Comparison of ENCODE assay signal across 9 mouse cellular contexts in the genomic region with DNA sequence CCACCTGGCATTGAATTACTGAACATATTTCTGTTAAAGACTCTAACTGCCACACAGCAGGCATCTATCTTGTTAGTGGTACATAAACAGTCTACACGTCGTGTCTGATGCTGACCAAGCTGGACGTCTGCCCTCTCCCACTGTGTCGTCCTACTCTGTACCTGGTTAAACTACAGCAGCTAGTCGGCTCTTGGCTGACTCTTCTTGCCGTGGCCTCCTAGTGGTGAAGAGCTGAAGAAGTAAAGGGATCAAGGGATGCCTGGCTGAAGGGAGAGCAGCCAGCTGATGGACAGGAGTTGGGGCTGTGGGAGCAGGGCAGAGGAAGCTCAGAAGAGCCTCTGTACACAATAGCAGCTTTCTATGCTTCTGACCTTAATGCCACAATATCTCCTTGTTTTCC. TPM values are rescaled to one million over a fixed set of nuclear protein-coding genes. Genes with fewer than 3 reads are reported as not detected.
A peak's percentile ranks its signal among the peaks of the same experiment; 100 is the strongest.
DNase-seq lines count a peak whose midpoint lies in the region; ATAC-seq and TF ChIP-seq lines count a peak whose summit lies in the region.
"Had no signal": no experiment of that assay in that cellular context is flagged by ENCODE, and none has a peak within 500 bp of the region (broad histone marks: within the 10 kb centered on the region; RNA-seq: fewer than 3 reads in every experiment).

No protein-coding gene starts in this region.

- ATAC-seq in CD4-positive, CD25-positive, alpha-beta regulatory T cell, adult 4 months = peak; percentile 43
- ATAC-seq in hindbrain, postnatal 0 days = no peak

- no peaks in the 10 kb centered on the region for H3K36me3 ChIP-seq in hindbrain, postnatal 0 days (ENCODE audit: insufficient read depth, low read length)
- H3K36me3 ChIP-seq: embryonic facial prominence, embryonic 13.5 days; limb, embryonic 15.5 days had no signal

- peak; percentile 67 for TF ChIP-seq CTCF in hindbrain, postnatal 0 days (IDR thresholded peaks at IDR 0.05; ENCODE audit: low read depth)

- no peak overlapping the region for H3K4me3 ChIP-seq in hindbrain, postnatal 0 days (ENCODE audit: low read length)
- H3K4me3 ChIP-seq: embryonic facial prominence, embryonic 13.5 days; limb, embryonic 15.5 days had no signal

- H3K4me1 ChIP-seq in hindbrain, postnatal 0 days (ENCODE audit: insufficient read depth, low read length) = no peaks in the 10 kb centered on the region
- H3K4me1 ChIP-seq: embryonic facial prominence, embryonic 13.5 days; limb, embryonic 15.5 days had no signal

- H3K9me3 ChIP-seq in hindbrain, postnatal 0 days (ENCODE audit: low read length) = no peaks in the 10 kb centered on the region
- H3K9me3 ChIP-seq: embryonic facial prominence, embryonic 13.5 days; limb, embryonic 15.5 days had no signal

- H3K27ac ChIP-seq in hindbrain, postnatal 0 days = no peak overlapping the region
- H3K27ac ChIP-seq: embryonic facial prominence, embryonic 13.5 days; limb, embryonic 15.5 days had no signal

- DNase-seq in kidney, adult 9 months = peak; percentile 23
- DNase-seq in kidney, adult 18-20 months = no peak
- peak; percentile 31 for DNase-seq in adrenal gland, postnatal 14 days
- DNase-seq in hindbrain, postnatal 0 days (ENCODE audit: low spot score) = peak; percentile 25
- peak; percentile 24 for DNase-seq in testis, postnatal 14 days (ENCODE audit: low spot score)
- DNase-seq in gastrocnemius, postnatal 4 days (ENCODE audit: low spot score in 2 of 2) = no peak

- H3K27me3 ChIP-seq in hindbrain, postnatal 0 days (ENCODE audit: insufficient read depth, low read length) = no peaks in the 10 kb centered on the region
- H3K27me3 ChIP-seq: embryonic facial prominence, embryonic 13.5 days; limb, embryonic 15.5 days had no signal

- H3K9ac ChIP-seq in hindbrain, postnatal 0 days (replicated peaks; ENCODE audit: low read length) = no peak overlapping the region
- H3K9ac ChIP-seq: embryonic facial prominence, embryonic 13.5 days; limb, embryonic 15.5 days had no signal

- no peak overlapping the region for H3K4me2 ChIP-seq in hindbrain, postnatal 0 days (ENCODE audit: low read depth, low read length)
- H3K4me2 ChIP-seq: embryonic facial prominence, embryonic 13.5 days; limb, embryonic 15.5 days had no signal

- WGBS in hindbrain, postnatal 0 days = 28% methylated on average over 6 of the region's 6 CpGs

RNA-seq across cellular contexts. Expression of a gene that starts 22.6 kb away (rescaled TPM):
- polyA plus RNA-seq in CD4-positive, CD25-positive, alpha-beta regulatory T cell, adult 4 months (2017; shearing (Covaris generic)) = under 1 TPM in 1 of 2 experiments, not detected in 1; 0.31 TPM
- total RNA-seq in adrenal gland, postnatal 14 days (2021) = 0.26 and 0.74 TPM in 2 replicates
- 0.21 and 1.2 TPM in 2 replicates for total RNA-seq in hindbrain, postnatal 0 days (2014; rRNA removed)
- 0.13 TPM in 1 of 2 replicates, not detected in the other for polyA plus RNA-seq in hindbrain, postnatal 0 days (2015; fragmentation: Nextera tagmentation; extraction: Ambion mirVana)
- total RNA-seq in gastrocnemius, postnatal 4 days (2021) = under 1 TPM in 1 of 2 experiments, not detected in 1; 0.52 TPM

Comparison
In these comparisons a context has a peak if more than half of its experiments do, and no peak if none do; other contexts are left out.
1. DNase-seq: peak in kidney, adult 9 months (single experiment), adrenal gland, postnatal 14 days (single experiment), hindbrain, postnatal 0 days (single experiment) and testis, postnatal 14 days (single experiment); none in kidney, adult 18-20 months (single experiment) and gastrocnemius, postnatal 4 days (0 of 2).